Mouse (Mus musculus): Measurements from ENCODE around the gene Bcl2l1.

- TF ChIP-seq POLR2A (IDR thresholded peaks at IDR 0.05; ENCODE audit: borderline replicate concordance, control insufficient read depth, low read depth, low read length), result no peak
- TF ChIP-seq CTCF (IDR thresholded peaks at IDR 0.05; ENCODE audit: control insufficient read depth, insufficient read depth, low read length), result no peak
These were observed 27.0 kb downstream of the Bcl2l1 start for GRCm38 (mm10) chr2:152804408-152805110.

Data from bone marrow, adult 2 months (tissue).